Mouse (Mus musculus) ES-Bruce4 (cell line): ENCODE results near the gene Arsb.

ENCODE experiments used
- CTCF ChIP-seq: IDR thresholded peaks from one replicate; pipeline ENCODE4 v1.8.1; 2011; ENCODE audit warnings: low read depth, low read length
- EP300 ChIP-seq: IDR thresholded peaks from 2 replicates; pipeline ENCODE4 v1.6.1; 2011; ENCODE audit warnings: low read depth, low read length; ENCODE audit not compliant: insufficient read depth
- POLR2A ChIP-seq: IDR thresholded peaks from one replicate; pipeline ENCODE4 v1.8.1; 2011; ENCODE audit warnings: low read length; ENCODE audit not compliant: insufficient read depth

- no peak for TF ChIP-seq CTCF
- TF ChIP-seq POLR2A: no peak
- TF ChIP-seq EP300: no peak
Observed at GRCm38 (mm10) chr13:93915641-93916570, 144.5 kb downstream of the Arsb start.
